Mouse (Mus musculus) forebrain, embryonic 13.5 days (tissue): ENCODE measurements at regions not wholly inside any gene's neighbourhood (a gene's known extent, or its start where the extent isn't known, plus 50 kb on each side); places are given as distances from the start of the nearest gene placed in this dataset.

Source experiments
- ATAC-seq: fragments of 200-750 bp; cut with Nextera tagmentation; 2 replicates; pipeline ENCODE4 v1.8.0; 2017
- H3K27ac ChIP-seq: fragments of 300-500 bp; sonication (generic); 2 replicates; pipeline ENCODE4 v1.5.1; 2015; ENCODE audit warnings: inconsistent platforms, mild to moderate bottlenecking, moderate library complexity
- H3K27me3 ChIP-seq: fragments of 300-500 bp; sonication (generic); 2 replicates; pipeline ENCODE4 v1.6.1; 2015; ENCODE audit warnings: mild to moderate bottlenecking, inconsistent platforms
- H3K36me3 ChIP-seq: fragments of 300-500 bp; sonication (generic); 2 replicates; pipeline ENCODE4 v1.6.1; 2015; ENCODE audit warnings: mild to moderate bottlenecking, inconsistent platforms; ENCODE audit not compliant: poor library complexity, severe bottlenecking
- H3K4me1 ChIP-seq: fragments of 300-500 bp; sonication (generic); 2 replicates; pipeline ENCODE4 v1.6.1; 2015; ENCODE audit warnings: inconsistent platforms
- H3K4me2 ChIP-seq: fragments of 300-500 bp; sonication (generic); 2 replicates; pipeline ENCODE4 v1.6.1; 2015; ENCODE audit warnings: inconsistent platforms, mild to moderate bottlenecking, moderate library complexity
- H3K4me3 ChIP-seq: fragments of 300-500 bp; sonication (generic); 2 replicates; pipeline ENCODE4 v1.5.1; 2015; ENCODE audit warnings: mild to moderate bottlenecking, inconsistent platforms
- H3K9ac ChIP-seq: fragments of 300-500 bp; sonication (generic); 2 replicates; pipeline ENCODE4 v1.6.1; 2015; ENCODE audit warnings: mild to moderate bottlenecking, inconsistent platforms
- H3K9me3 ChIP-seq: fragments of 300-500 bp; sonication (generic); replicated peaks from 2 replicates; pipeline ENCODE4 v1.6.1; 2016; ENCODE audit warnings: inconsistent platforms
- WGBS: fragments of 180-500 bp; shearing (Covaris S2); methylation state at CpG from one replicate; pipeline ENCODE4 v1.1.7; 2015; 5-methylcytosine and 5-hydroxymethylcytosine counted together

GRCm38 (mm10) chr9:32815473-32815872 is 179.5 kb downstream of the Ets1 start:
- H3K36me3 ChIP-seq = no peaks in the 10 kb centered on the region

GRCm38 (mm10) chr9:32816649-32817425 is 180.8 kb downstream of the Ets1 start:
- Histone ChIP-seq H3K4me3 (no peak overlapping the region), H3K9me3 (no peaks in the 10 kb centered on the region), H3K27me3 (no peaks in the 10 kb centered on the region), H3K4me2 (no peak overlapping the region), H3K27ac (no peak overlapping the region), H3K4me1 (no peaks in the 10 kb centered on the region), H3K9ac (no peak overlapping the region), H3K36me3 (no peaks in the 10 kb centered on the region)
- no peak for ATAC-seq
- WGBS = 83% methylated on average over 9 of the region's 9 CpGs

More at GRCm38 (mm10) chr9:32815473-32815872, 179.5 kb downstream of the Ets1 start:
- whole genome bisulfite sequencing = 88% methylated on average over 5 of the region's 5 CpGs
- Histone ChIP-seq H3K4me2 (no peak overlapping the region), H3K27me3 (no peaks in the 10 kb centered on the region), H3K27ac (no peak overlapping the region), H3K4me3 (no peak overlapping the region), H3K9ac (no peak overlapping the region), H3K9me3 (no peaks in the 10 kb centered on the region), H3K4me1 (no peaks in the 10 kb centered on the region)
- ATAC-seq = no peak

DNA sequence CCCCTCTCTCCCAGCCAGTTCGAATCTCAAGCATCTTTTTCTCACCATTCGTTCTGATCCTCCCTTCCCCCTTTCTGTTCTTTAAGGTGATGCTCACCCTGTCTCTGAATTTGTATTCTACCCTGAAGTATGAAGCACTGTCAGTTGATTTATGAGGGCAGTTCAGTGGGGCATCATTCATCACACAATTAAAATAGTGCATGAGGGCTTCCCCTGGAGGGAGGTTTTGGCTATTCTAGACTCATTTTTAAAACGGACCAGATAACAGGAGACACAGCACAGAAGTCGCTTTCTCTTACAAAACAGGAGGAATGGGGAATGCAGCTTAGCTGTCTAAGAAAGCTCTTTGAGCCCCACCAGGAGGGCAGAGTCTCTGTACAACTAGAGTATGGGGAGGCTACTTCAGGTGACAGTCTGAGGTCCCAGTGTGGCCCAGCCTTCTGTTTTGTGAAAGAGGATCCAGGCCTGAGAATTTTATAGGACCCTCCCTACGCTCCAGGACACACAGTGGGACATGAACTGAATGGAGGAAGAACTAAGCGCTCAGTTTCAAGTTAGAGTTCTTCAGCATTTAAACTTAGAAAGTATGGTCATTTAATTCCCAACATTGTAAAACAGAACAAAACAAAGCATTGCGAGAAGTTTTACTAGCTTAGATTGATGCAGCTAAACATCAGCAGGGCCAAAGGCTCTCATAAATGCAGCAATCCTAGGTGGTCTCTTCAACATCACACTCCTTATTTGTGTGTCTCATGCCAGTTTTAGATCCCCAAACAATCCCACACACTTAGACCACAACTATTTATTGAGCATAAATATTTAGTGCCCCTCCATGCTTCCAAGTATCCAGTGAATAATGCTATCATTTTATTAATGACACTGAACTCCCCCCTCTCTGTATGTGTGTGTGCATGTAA is 181.7 kb downstream of the Ets1 start:
- Histone ChIP-seq H3K9ac (no peak overlapping the region), H3K27me3 (no peaks in the 10 kb centered on the region), H3K4me1 (no peaks in the 10 kb centered on the region), H3K4me3 (no peak overlapping the region), H3K9me3 (no peaks in the 10 kb centered on the region), H3K27ac (no peak overlapping the region), H3K4me2 (no peak overlapping the region), H3K36me3 (no peaks in the 10 kb centered on the region)
- ATAC-seq = no peak
- WGBS = 80% methylated on average over 7 of the region's 7 CpGs

DNA sequence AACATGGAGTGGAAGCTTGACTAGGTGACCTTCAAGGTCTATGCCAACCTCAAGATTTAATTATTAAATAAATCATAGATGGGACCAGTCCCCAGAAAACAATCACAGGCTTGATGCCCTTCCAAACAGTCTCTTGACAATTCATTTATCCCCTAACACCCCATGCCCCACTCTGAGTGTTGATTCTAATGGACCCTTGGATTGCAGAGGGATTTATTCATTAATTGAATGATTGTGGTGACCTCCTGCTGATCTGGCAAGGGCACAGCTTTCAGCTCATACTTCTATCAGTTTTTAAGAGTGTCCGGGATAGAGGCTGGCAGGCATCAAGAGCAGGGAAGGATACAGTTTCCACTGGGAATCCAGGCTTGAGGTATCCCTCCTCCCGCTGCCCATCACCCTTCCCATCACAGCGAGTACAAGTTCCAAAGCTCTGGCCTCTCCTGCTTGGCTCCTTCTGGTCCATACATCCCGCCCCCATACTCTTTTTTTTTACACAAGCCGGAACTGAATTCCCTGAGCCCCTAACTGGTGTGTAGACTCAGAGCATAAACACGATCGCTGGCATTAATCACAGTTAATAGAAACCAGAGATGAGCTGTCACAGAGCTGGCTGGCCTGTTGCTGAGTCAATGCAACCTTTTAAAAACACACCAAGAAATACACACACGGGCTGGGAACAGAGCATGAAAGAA is 187.6 kb downstream of the Ets1 start:
- 42% methylated on average over 8 of the region's 8 CpGs for WGBS
- Histone ChIP-seq H3K4me1 (peaks cover 9% of the 10 kb centered on the region; the same call in 1 of the 2 replicates), H3K9me3 (no peaks in the 10 kb centered on the region), H3K4me2 (no peak overlapping the region), H3K36me3 (no peaks in the 10 kb centered on the region), H3K27me3 (no peaks in the 10 kb centered on the region), H3K4me3 (no peak overlapping the region), H3K9ac (no peak overlapping the region), H3K27ac (no peak overlapping the region)
- ATAC-seq = peak; percentile 33; the same call in 1 of the 2 replicates

DNA sequence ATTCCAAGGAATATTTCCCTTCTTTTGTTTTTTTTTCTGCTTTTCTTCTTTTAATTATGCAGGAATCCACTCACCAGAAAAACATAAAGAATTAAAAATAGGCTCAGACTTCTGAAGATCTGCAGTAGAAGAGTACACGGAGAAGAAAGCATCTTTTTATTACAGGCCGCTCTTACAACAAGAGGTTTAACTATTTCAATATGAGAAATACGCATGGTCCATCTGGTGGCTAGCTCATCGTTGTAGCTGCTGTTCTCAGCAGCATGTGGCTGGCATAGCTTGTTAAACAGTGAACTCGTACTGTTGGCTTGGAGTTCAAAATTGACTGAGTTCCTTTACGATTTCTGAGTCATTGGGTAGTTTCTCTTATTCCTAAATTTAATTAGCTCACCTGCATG is 188.1 kb downstream of the Ets1 start:
- Histone ChIP-seq H3K9me3 (no peaks in the 10 kb centered on the region), H3K4me2 (no peak overlapping the region), H3K4me3 (no peak overlapping the region), H3K27ac (no peak overlapping the region), H3K4me1 (peaks cover 9% of the 10 kb centered on the region; the same call in 1 of the 2 replicates), H3K27me3 (no peaks in the 10 kb centered on the region), H3K36me3 (no peaks in the 10 kb centered on the region), H3K9ac (no peak overlapping the region)
- WGBS = 49% methylated on average over 6 of the region's 6 CpGs
- ATAC-seq = no peak

- H3K4me2 ChIP-seq = no peak overlapping the region
- no peak overlapping the region for H3K4me3 ChIP-seq
- no peaks in the 10 kb centered on the region for H3K4me1 ChIP-seq
- H3K27me3 ChIP-seq = no peaks in the 10 kb centered on the region
- no peaks in the 10 kb centered on the region for H3K36me3 ChIP-seq
- H3K9ac ChIP-seq = no peak overlapping the region
- WGBS = 68% methylated on average over 2 of the region's 2 CpGs
- no peak overlapping the region for H3K27ac ChIP-seq
- ATAC-seq = no peak
- no peaks in the 10 kb centered on the region for H3K9me3 ChIP-seq
These were observed 194.4 kb downstream of the Ets1 start for GRCm38 (mm10) chr9:32830268-32830891.

- H3K36me3 ChIP-seq = no peaks in the 10 kb centered on the region
- no peaks in the 10 kb centered on the region for H3K27me3 ChIP-seq
- 89% methylated on average over 8 of the region's 8 CpGs for WGBS
- H3K9ac ChIP-seq = no peak overlapping the region
- ATAC-seq = no peak
- no peaks in the 10 kb centered on the region for H3K4me1 ChIP-seq
- no peaks in the 10 kb centered on the region for H3K9me3 ChIP-seq
- H3K4me2 ChIP-seq = no peak overlapping the region
- no peak overlapping the region for H3K27ac ChIP-seq
- H3K4me3 ChIP-seq = no peak overlapping the region
These were observed 197.4 kb downstream of the Ets1 start for GRCm38 (mm10) chr9:32833373-32833772.

GRCm38 (mm10) chr9:32834751-32835625 is 199.0 kb downstream of the Ets1 start:
- no peaks in the 10 kb centered on the region for H3K4me1 ChIP-seq
- WGBS = 60% methylated on average over 13 of the region's 13 CpGs
- H3K9ac ChIP-seq = no peak overlapping the region
- H3K9me3 ChIP-seq = no peaks in the 10 kb centered on the region
- no peaks in the 10 kb centered on the region for H3K36me3 ChIP-seq
- no peak overlapping the region for H3K4me2 ChIP-seq
- ATAC-seq = no peak
- no peaks in the 10 kb centered on the region for H3K27me3 ChIP-seq
- no peak overlapping the region for H3K4me3 ChIP-seq
- H3K27ac ChIP-seq = no peak overlapping the region

DNA sequence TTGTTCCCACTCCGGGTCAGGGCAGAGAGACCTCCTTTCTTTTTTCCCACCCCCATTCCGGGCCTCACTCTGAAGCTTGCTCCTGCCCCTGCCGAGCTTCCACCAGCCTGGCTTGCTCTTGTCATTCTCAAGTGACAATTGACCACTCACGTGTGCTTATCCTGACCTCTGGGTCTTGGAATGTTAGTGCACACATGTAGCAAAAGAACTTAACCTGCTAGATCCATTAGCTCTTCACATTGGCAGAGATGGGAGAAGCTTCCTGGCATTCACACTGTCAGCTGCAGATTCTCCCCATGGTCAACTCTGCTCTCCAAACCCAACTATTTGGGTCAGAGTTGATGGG is 199.6 kb downstream of the Ets1 start:
- ATAC-seq = no peak
- no peak overlapping the region for H3K9ac ChIP-seq

DNA sequence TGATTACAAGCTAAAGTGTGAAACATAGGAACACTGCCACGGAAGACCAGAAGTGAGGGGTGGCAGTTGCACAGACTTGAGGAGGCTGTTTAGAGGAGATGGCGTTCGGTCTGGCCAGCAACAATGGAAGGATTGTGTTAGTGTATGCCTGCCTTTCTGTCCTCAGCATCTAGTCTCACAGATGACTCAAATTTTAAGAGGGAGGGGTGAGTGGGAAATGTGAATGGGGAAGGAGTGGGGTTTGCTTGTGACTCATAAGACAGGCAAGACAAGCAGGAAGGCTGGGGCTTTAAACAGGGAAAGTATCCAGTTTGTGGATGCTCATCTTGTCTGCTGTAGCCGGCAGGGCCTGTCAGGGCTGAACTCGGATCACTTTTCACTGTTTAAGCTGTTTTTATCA is 200.3 kb downstream of the Ets1 start:
- H3K4me3 ChIP-seq = no peak overlapping the region
- no peaks in the 10 kb centered on the region for H3K9me3 ChIP-seq
- ATAC-seq = no peak
- H3K9ac ChIP-seq = no peak overlapping the region
- H3K36me3 ChIP-seq = no peaks in the 10 kb centered on the region
- WGBS = 67% methylated on average over 5 of the region's 5 CpGs
- H3K27ac ChIP-seq = no peak overlapping the region
- H3K27me3 ChIP-seq = no peaks in the 10 kb centered on the region
- no peaks in the 10 kb centered on the region for H3K4me1 ChIP-seq
- H3K4me2 ChIP-seq = no peak overlapping the region

More for the DNA sequence above, 199.6 kb downstream of the Ets1 start:
- WGBS = 34% methylated on average over 4 of the region's 4 CpGs
- Histone ChIP-seq H3K27me3 (no peaks in the 10 kb centered on the region), H3K27ac (no peak overlapping the region), H3K9me3 (no peaks in the 10 kb centered on the region), H3K36me3 (no peaks in the 10 kb centered on the region), H3K4me2 (no peak overlapping the region), H3K4me3 (no peak overlapping the region), H3K4me1 (no peaks in the 10 kb centered on the region)

GRCm38 (mm10) chr9:32847361-32847760 is 211.3 kb downstream of the Ets1 start:
- Histone ChIP-seq H3K36me3 (no peaks in the 10 kb centered on the region), H3K4me2 (no peak overlapping the region), H3K9ac (no peak overlapping the region), H3K27me3 (no peaks in the 10 kb centered on the region), H3K4me3 (no peak overlapping the region), H3K9me3 (no peaks in the 10 kb centered on the region), H3K27ac (no peak overlapping the region), H3K4me1 (no peaks in the 10 kb centered on the region)
- 90% methylated on average over 2 of the region's 2 CpGs for WGBS
- ATAC-seq = no peak
